Mouse (Mus musculus) E14TG2a.4 (cell line): Measurements from ENCODE around the gene Zbtb9.

Source experiments
- H3K27me3 ChIP-seq: 2 replicates; pipeline ENCODE4 v1.6.1; 2014; ENCODE audit warnings: low read length, control low read depth; ENCODE audit not compliant: insufficient read depth
- H3K36me3 ChIP-seq: 2 replicates; pipeline ENCODE4 v1.6.1; 2014; ENCODE audit warnings: low read length, control low read depth; ENCODE audit not compliant: insufficient read depth
- H3K4me1 ChIP-seq: replicated peaks from 2 replicates; pipeline ENCODE4 v1.6.1; 2014; ENCODE audit warnings: low read depth, low read length, control low read depth
- H3K4me3 ChIP-seq: replicated peaks from 2 replicates; pipeline ENCODE4 v1.5.1; 2014; ENCODE audit warnings: mild to moderate bottlenecking, low read length
- H3K9me3 ChIP-seq: 2 replicates; pipeline ENCODE4 v1.6.1; 2014; ENCODE audit warnings: low read length, control low read depth
- CTCF ChIP-seq: conservative IDR thresholded peaks from 2 replicates; pipeline ENCODE4 v1.5.1; 2014; ENCODE audit warnings: low read length
- NANOG ChIP-seq: IDR thresholded peaks from 2 replicates; pipeline ENCODE4 v1.6.1; 2014; ENCODE audit warnings: borderline replicate concordance, low read length, mixed read lengths
- POU5F1 ChIP-seq: IDR thresholded peaks from 2 replicates; pipeline ENCODE4 v1.6.1; 2014; ENCODE audit warnings: low read length, borderline replicate concordance

The Zbtb9 gene

GRCm38 (mm10) chr17:26936921-26937695, 35.9 kb upstream of the Zbtb9 start:
- no peak for TF ChIP-seq CTCF
- TF ChIP-seq POU5F1 = no peak
- no peak for TF ChIP-seq NANOG
- Histone ChIP-seq H3K27me3 (peaks cover 5% of the 10 kb centered on the region), H3K4me3 (0 out of 2 replicates have a peak overlapping the region, but pooled peaks have one; percentile 91), H3K9me3 (no peaks in the 10 kb centered on the region), H3K36me3 (peaks cover 55% of the 10 kb centered on the region), H3K4me1 (peaks cover 81% of the 10 kb centered on the region)

GRCm38 (mm10) chr17:26937883-26938695, 34.9 kb upstream of the Zbtb9 start:
- peaks cover 78% of the 10 kb centered on the region for H3K4me1 ChIP-seq
- no peaks in the 10 kb centered on the region for H3K9me3 ChIP-seq
- H3K36me3 ChIP-seq = peaks cover 48% of the 10 kb centered on the region
- H3K4me3 ChIP-seq = peak overlapping the region; percentile 91
- peaks cover 11% of the 10 kb centered on the region for H3K27me3 ChIP-seq
- no peak for TF ChIP-seq NANOG

GRCm38 (mm10) chr17:26938731-26939130, 34.2 kb upstream of the Zbtb9 start:
- peaks cover 47% of the 10 kb centered on the region for H3K36me3 ChIP-seq
- H3K4me1 ChIP-seq = peaks cover 72% of the 10 kb centered on the region
- no peaks in the 10 kb centered on the region for H3K9me3 ChIP-seq
- peaks cover 16% of the 10 kb centered on the region for H3K27me3 ChIP-seq
- no peak for TF ChIP-seq POU5F1
- TF ChIP-seq CTCF = no peak
- no peak for TF ChIP-seq NANOG
- peak overlapping the region; percentile 91 for H3K4me3 ChIP-seq

DNA sequence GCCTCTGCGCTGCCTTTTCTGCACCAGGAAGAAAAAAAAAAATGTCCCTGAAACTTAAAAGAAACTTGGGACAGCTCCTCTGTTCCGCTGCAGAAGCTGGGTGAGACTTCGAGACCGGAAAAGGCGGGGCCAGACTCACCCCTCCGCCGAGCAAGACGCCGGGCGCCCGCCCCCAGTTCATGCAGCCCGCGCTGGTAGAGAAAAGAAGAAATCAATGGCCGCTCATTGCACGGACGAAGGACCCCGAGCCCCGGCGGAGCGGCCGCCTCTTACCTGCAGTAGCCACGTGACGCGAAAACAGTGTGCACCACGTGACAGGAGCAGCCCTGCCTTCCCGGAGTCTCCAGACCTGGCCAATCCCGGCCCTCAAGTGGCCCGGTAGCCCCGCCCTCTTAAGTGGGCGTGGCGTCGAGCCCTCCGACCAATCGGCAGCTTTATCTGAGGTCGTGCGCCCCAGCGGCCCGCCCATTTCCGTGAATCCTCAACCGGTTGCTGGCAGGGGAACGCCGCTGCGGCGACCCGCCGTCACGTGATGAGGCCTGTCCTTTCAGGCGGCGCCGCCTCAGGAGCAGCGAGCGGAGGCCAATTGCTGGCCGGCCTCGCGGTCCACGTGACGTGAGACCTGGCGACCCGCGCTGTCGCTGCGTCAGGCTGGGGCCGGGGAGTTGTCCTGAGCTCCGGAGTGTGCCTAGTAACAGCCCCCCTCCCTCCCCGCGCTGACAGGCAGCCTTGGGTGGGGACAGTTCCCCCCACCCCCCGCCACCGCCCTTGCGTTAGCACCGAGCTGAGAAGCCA, 33.6 kb upstream of the Zbtb9 start, which contains the start of gene Cuta:
Gene Cuta (minus strand): TSS at position 392 of the 795 bp plus-strand sequence.
- H3K9me3 ChIP-seq = no peaks in the 10 kb centered on the region
- peak within 1 kb of the TSS; percentile 91 for H3K4me3 ChIP-seq
- TF ChIP-seq NANOG (no peak), CTCF (no peak), POU5F1 (no peak)
- H3K36me3 ChIP-seq = peaks cover 41% of the 10 kb centered on the region
- peaks cover 23% of the 10 kb centered on the region for H3K27me3 ChIP-seq
- peaks cover 72% of the 10 kb centered on the region for H3K4me1 ChIP-seq

- Histone ChIP-seq H3K4me1 (peaks cover 73% of the 10 kb centered on the region), H3K9me3 (no peaks in the 10 kb centered on the region), H3K4me3 (peak overlapping the region; percentile 91), H3K36me3 (peaks cover 35% of the 10 kb centered on the region), H3K27me3 (peaks cover 28% of the 10 kb centered on the region)
- TF ChIP-seq CTCF (no peak), NANOG (no peak), POU5F1 (no peak)
Observed at GRCm38 (mm10) chr17:26939973-26940300, 33.0 kb upstream of the Zbtb9 start.

- peaks cover 40% of the 10 kb centered on the region for H3K27me3 ChIP-seq
- no peaks in the 10 kb centered on the region for H3K9me3 ChIP-seq
- peaks cover 22% of the 10 kb centered on the region for H3K36me3 ChIP-seq
- H3K4me3 ChIP-seq = peak within 1 kb of the TSS; percentile 91
- peaks cover 74% of the 10 kb centered on the region for H3K4me1 ChIP-seq
- TF ChIP-seq POU5F1 (no peak), NANOG (no peak), CTCF (no peak)
Observed at GRCm38 (mm10) chr17:26941031-26941789, 31.8 kb upstream of the Zbtb9 start, which contains the start of gene Syngap1. Gene Syngap1 (plus strand): TSS chr17:26941253.

GRCm38 (mm10) chr17:26941841-26942570, 31.0 kb upstream of the Zbtb9 start:
- Histone ChIP-seq H3K9me3 (no peaks in the 10 kb centered on the region), H3K4me1 (peaks cover 71% of the 10 kb centered on the region), H3K27me3 (peaks cover 43% of the 10 kb centered on the region), H3K36me3 (peaks cover 14% of the 10 kb centered on the region), H3K4me3 (peak overlapping the region; percentile 43; the same call in 1 of the 2 replicates)
- TF ChIP-seq CTCF (no peak), POU5F1 (no peak), NANOG (no peak)
